Mouse (Mus musculus): ENCODE measurements at regions not wholly inside any gene's neighbourhood (a gene's known extent, or its start where the extent isn't known, plus 50 kb on each side); places are given as distances from the start of the nearest gene placed in this dataset.

- no peaks in the 10 kb centered on the region for H3K9me3 ChIP-seq (ENCODE audit: control insufficient read depth, low read length)
- no peaks in the 10 kb centered on the region for H3K36me3 ChIP-seq (ENCODE audit: control insufficient read depth, insufficient read depth, low read length)
- H3K9ac ChIP-seq (ENCODE audit: low read depth, low read length) = no peak overlapping the region
- no peaks in the 10 kb centered on the region for H3K27me3 ChIP-seq (replicated peaks; ENCODE audit: control insufficient read depth, insufficient read depth, low read length)
- peaks cover 14% of the 10 kb centered on the region for H3K4me1 ChIP-seq (ENCODE audit: control insufficient read depth, insufficient read depth, low read length)
- peak overlapping the region; percentile 47 for H3K4me2 ChIP-seq (ENCODE audit: low read depth, low read length)
- 4% methylated on average over 13 of the region's 13 CpGs for WGBS
- peak overlapping the region; percentile 90 for H3K27ac ChIP-seq (replicated peaks; ENCODE audit: low read depth, low read length)
- peak; percentile 56 for ATAC-seq (ENCODE audit: low read depth)
- peak; percentile 64 for DNase-seq (ENCODE audit: low spot score)
- H3K4me3 ChIP-seq (ENCODE audit: low read depth, low read length) = 0 out of 2 replicates have a peak overlapping the region, but pooled peaks have one; percentile 3
These were observed 87.4 kb upstream of the Plekha5 start for GRCm38 (mm10) chr6:140336414-140336941.

GRCm38 (mm10) chr6:140333397-140333796 is 90.5 kb upstream of the Plekha5 start:
- no peaks in the 10 kb centered on the region for H3K9me3 ChIP-seq (ENCODE audit: control insufficient read depth, low read length)
- no peak for DNase-seq (ENCODE audit: low spot score)
- no peak for ATAC-seq (ENCODE audit: low read depth)
- H3K4me3 ChIP-seq (ENCODE audit: low read depth, low read length) = no peak overlapping the region
- H3K4me2 ChIP-seq (ENCODE audit: low read depth, low read length) = no peak overlapping the region
- H3K4me1 ChIP-seq (ENCODE audit: control insufficient read depth, insufficient read depth, low read length) = peaks cover 14% of the 10 kb centered on the region
- no peaks in the 10 kb centered on the region for H3K27me3 ChIP-seq (replicated peaks; ENCODE audit: control insufficient read depth, insufficient read depth, low read length)
- H3K9ac ChIP-seq (ENCODE audit: low read depth, low read length) = no peak overlapping the region
- no peaks in the 10 kb centered on the region for H3K36me3 ChIP-seq (ENCODE audit: control insufficient read depth, insufficient read depth, low read length)
- no peak overlapping the region for H3K27ac ChIP-seq (replicated peaks; ENCODE audit: low read depth, low read length)
- WGBS = 32% methylated on average over 3 of the region's 3 CpGs

- no peak for ATAC-seq (ENCODE audit: low read depth)
- Histone ChIP-seq H3K4me3 (ENCODE audit: low read depth, low read length) (no peak overlapping the region), H3K4me1 (ENCODE audit: control insufficient read depth, insufficient read depth, low read length) (no peaks in the 10 kb centered on the region), H3K36me3 (ENCODE audit: control insufficient read depth, insufficient read depth, low read length) (no peaks in the 10 kb centered on the region), H3K27ac (replicated peaks; ENCODE audit: low read depth, low read length) (no peak overlapping the region), H3K9ac (ENCODE audit: low read depth, low read length) (no peak overlapping the region), H3K9me3 (ENCODE audit: control insufficient read depth, low read length) (no peaks in the 10 kb centered on the region), H3K4me2 (ENCODE audit: low read depth, low read length) (no peak overlapping the region), H3K27me3 (replicated peaks; ENCODE audit: control insufficient read depth, insufficient read depth, low read length) (no peaks in the 10 kb centered on the region)
- no peak for DNase-seq (ENCODE audit: low spot score)
- 93% methylated on average over 11 of the region's 11 CpGs for WGBS
These were observed 115.2 kb upstream of the Plekha5 start for GRCm38 (mm10) chr6:140308641-140309040.

DNA sequence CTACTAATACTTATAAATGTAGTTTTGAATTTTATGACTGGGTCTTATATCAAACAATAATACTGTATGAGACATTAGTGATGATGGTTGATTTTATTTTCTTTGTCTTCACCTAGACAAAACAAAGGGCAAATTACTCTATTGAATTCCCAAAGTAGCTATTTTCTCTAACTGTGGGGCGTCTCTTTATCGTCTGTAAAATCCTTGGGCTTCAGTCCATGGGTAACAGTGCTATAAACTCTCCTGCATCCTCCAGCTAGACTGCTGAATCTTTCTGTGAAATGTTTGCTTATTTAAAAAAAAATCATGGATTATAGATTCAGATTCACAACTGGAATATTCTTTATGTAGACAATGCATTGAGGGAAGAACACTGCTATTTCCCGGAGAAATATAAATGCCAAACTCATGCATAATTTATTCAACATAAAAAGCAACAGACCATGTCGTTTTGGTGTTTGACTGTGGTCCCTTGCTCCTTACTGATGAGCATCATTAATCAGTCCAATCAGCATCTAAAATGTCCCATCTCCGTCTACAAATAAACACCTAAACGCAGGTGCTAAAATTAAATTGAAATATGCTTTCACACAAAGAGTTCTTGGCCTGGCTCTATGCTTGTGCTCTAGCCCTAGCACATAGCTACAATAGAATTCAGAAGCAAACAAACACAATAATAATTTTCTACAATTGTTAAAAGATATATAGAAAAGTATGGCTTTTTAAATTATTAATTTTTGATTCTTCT is 116.9 kb upstream of the Plekha5 start:
- no peak overlapping the region for H3K4me2 ChIP-seq (ENCODE audit: low read depth, low read length)
- H3K9ac ChIP-seq (ENCODE audit: low read depth, low read length) = no peak overlapping the region
- H3K27ac ChIP-seq (replicated peaks; ENCODE audit: low read depth, low read length) = no peak overlapping the region
- 82% methylated on average over 6 of the region's 6 CpGs for WGBS
- no peak for ATAC-seq (ENCODE audit: low read depth)
- H3K36me3 ChIP-seq (ENCODE audit: control insufficient read depth, insufficient read depth, low read length) = no peaks in the 10 kb centered on the region
- no peak for DNase-seq (ENCODE audit: low spot score)
- no peak overlapping the region for H3K4me3 ChIP-seq (ENCODE audit: low read depth, low read length)
- no peaks in the 10 kb centered on the region for H3K9me3 ChIP-seq (ENCODE audit: control insufficient read depth, low read length)
- no peaks in the 10 kb centered on the region for H3K4me1 ChIP-seq (ENCODE audit: control insufficient read depth, insufficient read depth, low read length)
- H3K27me3 ChIP-seq (replicated peaks; ENCODE audit: control insufficient read depth, insufficient read depth, low read length) = no peaks in the 10 kb centered on the region

DNA sequence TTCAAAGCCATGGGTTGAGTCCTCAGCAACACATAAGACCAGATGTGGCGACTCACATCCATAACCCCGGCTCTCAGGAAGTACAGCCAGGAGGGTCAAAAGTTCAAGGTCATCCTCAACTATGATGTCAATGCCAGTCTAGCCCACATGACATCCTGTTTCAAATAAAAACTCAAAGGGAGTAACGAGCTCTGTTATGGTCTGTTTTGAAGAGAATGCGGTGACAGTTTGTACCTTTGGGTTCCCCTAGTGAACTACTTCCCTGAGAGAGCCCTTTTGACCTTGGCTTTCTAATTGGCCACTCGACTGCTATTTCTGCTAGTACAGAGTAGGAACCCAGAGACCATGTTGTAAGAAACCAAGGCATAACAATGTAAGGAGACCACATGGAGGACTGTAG is 119.7 kb upstream of the Plekha5 start:
- Histone ChIP-seq H3K27me3 (replicated peaks; ENCODE audit: control insufficient read depth, insufficient read depth, low read length) (no peaks in the 10 kb centered on the region), H3K9ac (ENCODE audit: low read depth, low read length) (no peak overlapping the region), H3K4me3 (ENCODE audit: low read depth, low read length) (no peak overlapping the region), H3K36me3 (ENCODE audit: control insufficient read depth, insufficient read depth, low read length) (no peaks in the 10 kb centered on the region), H3K4me2 (ENCODE audit: low read depth, low read length) (no peak overlapping the region), H3K27ac (replicated peaks; ENCODE audit: low read depth, low read length) (no peak overlapping the region), H3K4me1 (ENCODE audit: control insufficient read depth, insufficient read depth, low read length) (no peaks in the 10 kb centered on the region), H3K9me3 (ENCODE audit: control insufficient read depth, low read length) (no peaks in the 10 kb centered on the region)
- DNase-seq (ENCODE audit: low spot score) = no peak
- ATAC-seq (ENCODE audit: low read depth) = no peak
- WGBS = 58% methylated on average over 5 of the region's 5 CpGs

DNA sequence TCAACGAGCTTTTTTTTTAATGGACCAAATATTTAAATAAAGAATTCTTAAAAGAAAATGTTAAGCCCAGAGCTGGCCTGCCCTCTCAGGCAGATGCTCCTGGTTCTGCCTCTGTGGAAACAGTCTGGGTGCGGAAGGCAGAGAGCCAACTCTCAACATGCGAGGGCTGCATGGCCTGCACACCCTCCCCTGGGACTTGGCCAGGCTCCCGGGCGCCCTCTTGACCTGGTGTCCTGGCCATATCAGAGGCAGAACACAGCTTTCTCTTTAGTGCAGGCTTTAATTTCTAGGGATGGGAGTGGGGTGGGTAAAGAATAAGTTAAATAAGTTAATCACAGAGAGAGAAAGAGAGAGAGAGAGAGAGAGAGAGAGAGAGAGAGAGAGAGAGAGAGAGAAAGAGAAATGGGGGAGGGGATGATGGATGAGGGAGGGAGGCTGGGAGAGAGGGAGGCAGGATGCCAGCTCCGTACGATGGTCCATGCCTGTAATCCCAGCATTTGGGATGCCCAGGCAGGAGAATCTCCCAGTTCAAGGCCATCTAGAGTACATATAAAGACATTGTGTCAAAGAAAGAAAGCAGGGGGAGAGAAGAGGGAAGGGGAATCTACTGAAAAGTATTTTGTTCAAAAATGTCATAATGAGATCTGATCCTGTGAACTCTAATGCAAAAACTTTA is 123.2 kb upstream of the Plekha5 start:
- H3K36me3 ChIP-seq (ENCODE audit: control insufficient read depth, insufficient read depth, low read length) = no peaks in the 10 kb centered on the region
- WGBS = 50% methylated on average over 7 of the region's 7 CpGs
- H3K9me3 ChIP-seq (ENCODE audit: control insufficient read depth, low read length) = no peaks in the 10 kb centered on the region
- no peak overlapping the region for H3K4me3 ChIP-seq (ENCODE audit: low read depth, low read length)
- no peaks in the 10 kb centered on the region for H3K27me3 ChIP-seq (replicated peaks; ENCODE audit: control insufficient read depth, insufficient read depth, low read length)
- H3K4me1 ChIP-seq (ENCODE audit: control insufficient read depth, insufficient read depth, low read length) = no peaks in the 10 kb centered on the region
- DNase-seq (ENCODE audit: low spot score) = no peak
- ATAC-seq (ENCODE audit: low read depth) = no peak
- no peak overlapping the region for H3K9ac ChIP-seq (ENCODE audit: low read depth, low read length)
- H3K27ac ChIP-seq (replicated peaks; ENCODE audit: low read depth, low read length) = no peak overlapping the region
- no peak overlapping the region for H3K4me2 ChIP-seq (ENCODE audit: low read depth, low read length)

GRCm38 (mm10) chr6:140299653-140300052 is 124.2 kb upstream of the Plekha5 start:
- no peak for DNase-seq (ENCODE audit: low spot score)
- Histone ChIP-seq H3K27me3 (replicated peaks; ENCODE audit: control insufficient read depth, insufficient read depth, low read length) (no peaks in the 10 kb centered on the region), H3K36me3 (ENCODE audit: control insufficient read depth, insufficient read depth, low read length) (no peaks in the 10 kb centered on the region), H3K9me3 (ENCODE audit: control insufficient read depth, low read length) (no peaks in the 10 kb centered on the region), H3K4me1 (ENCODE audit: control insufficient read depth, insufficient read depth, low read length) (no peaks in the 10 kb centered on the region), H3K4me3 (ENCODE audit: low read depth, low read length) (no peak overlapping the region), H3K9ac (ENCODE audit: low read depth, low read length) (no peak overlapping the region), H3K27ac (replicated peaks; ENCODE audit: low read depth, low read length) (no peak overlapping the region), H3K4me2 (ENCODE audit: low read depth, low read length) (no peak overlapping the region)
- no peak for ATAC-seq (ENCODE audit: low read depth)
- 60% methylated on average over 7 of the region's 7 CpGs for WGBS

GRCm38 (mm10) chr6:140297969-140298554 is 125.8 kb upstream of the Plekha5 start:
- Histone ChIP-seq H3K36me3 (ENCODE audit: control insufficient read depth, insufficient read depth, low read length) (no peaks in the 10 kb centered on the region), H3K4me1 (ENCODE audit: control insufficient read depth, insufficient read depth, low read length) (no peaks in the 10 kb centered on the region), H3K27ac (replicated peaks; ENCODE audit: low read depth, low read length) (no peak overlapping the region), H3K4me2 (ENCODE audit: low read depth, low read length) (no peak overlapping the region), H3K27me3 (replicated peaks; ENCODE audit: control insufficient read depth, insufficient read depth, low read length) (no peaks in the 10 kb centered on the region), H3K4me3 (ENCODE audit: low read depth, low read length) (no peak overlapping the region), H3K9ac (ENCODE audit: low read depth, low read length) (no peak overlapping the region), H3K9me3 (ENCODE audit: control insufficient read depth, low read length) (no peaks in the 10 kb centered on the region)
- no peak for DNase-seq (ENCODE audit: low spot score)
- ATAC-seq (ENCODE audit: low read depth) = no peak
- 71% methylated on average over 14 of the region's 14 CpGs for WGBS
